Mouse (Mus musculus) right cerebral cortex, postnatal 4 days (tissue): ENCODE measurements around the gene Eif3k.
"Not testable (repeated sequence)": the region's sequence is repeated elsewhere in the genome, so short reads cannot be mapped to it uniquely, and the experiment has no call there.

Source experiments
- DNase-seq: peaks from one replicate; pipeline ENCODE4 v3.0.0-alpha.2; 2022

The Eif3k gene

GRCm38 (mm10) chr7:28984452-28984851, 2.8 kb upstream of the Eif3k start:
- DNase-seq: no peak

- no peak for DNase-seq
Observed at GRCm38 (mm10) chr7:28983849-28984248, 2.2 kb upstream of the Eif3k start.

- DNase-seq: no peak
Observed at GRCm38 (mm10) chr7:28983141-28983564, 1.5 kb upstream of the Eif3k start.

- no peak for DNase-seq
Observed at GRCm38 (mm10) chr7:28982274-28983013, 780 bp upstream of the Eif3k start.

- no peak for DNase-seq
Observed at GRCm38 (mm10) chr7:28977556-28977955, 4.1 kb downstream of the Eif3k start.

GRCm38 (mm10) chr7:28973025-28973424, 8.6 kb downstream of the Eif3k start:
- no peak for DNase-seq

- peak; percentile 91 for DNase-seq
Observed at GRCm38 (mm10) chr7:28972542-28972985, 9.1 kb downstream of the Eif3k start.

- no peak for DNase-seq
Observed at GRCm38 (mm10) chr7:28971770-28972269, 9.8 kb downstream of the Eif3k start.

GRCm38 (mm10) chr7:28971029-28971428, 10.6 kb downstream of the Eif3k start:
- DNase-seq: no peak

- no peak for DNase-seq
Observed at GRCm38 (mm10) chr7:28969672-28970394, 11.8 kb downstream of the Eif3k start.

GRCm38 (mm10) chr7:28969271-28969670, 12.4 kb downstream of the Eif3k start:
- DNase-seq: no peak

- not testable (repeated sequence) for DNase-seq
Observed at GRCm38 (mm10) chr7:28968120-28968519, 13.5 kb downstream of the Eif3k start.

GRCm38 (mm10) chr7:28966751-28967505, 14.7 kb downstream of the Eif3k start:
- no peak for DNase-seq

GRCm38 (mm10) chr7:28966181-28966580, 15.5 kb downstream of the Eif3k start:
- DNase-seq: no peak

GRCm38 (mm10) chr7:28965346-28965840, 16.3 kb downstream of the Eif3k start:
- DNase-seq: no peak

GRCm38 (mm10) chr7:28963399-28963923, 18.2 kb downstream of the Eif3k start:
- DNase-seq: no peak

GRCm38 (mm10) chr7:28961927-28962670, 19.6 kb downstream of the Eif3k start, which contains the start of gene Actn4:
Gene Actn4 (minus strand): TSS chr7:28962340.
- DNase-seq: peak; percentile 97

GRCm38 (mm10) chr7:28961584-28961926, 20.1 kb downstream of the Eif3k start:
- DNase-seq: no peak

- no peak for DNase-seq
Observed at GRCm38 (mm10) chr7:28960354-28961046, 21.2 kb downstream of the Eif3k start.

- DNase-seq: no peak
Observed at GRCm38 (mm10) chr7:28959505-28960045, 22.1 kb downstream of the Eif3k start.

- DNase-seq: no peak
Observed at GRCm38 (mm10) chr7:28958770-28959169, 22.9 kb downstream of the Eif3k start.
